Mouse (Mus musculus) hindbrain, embryonic 12.5 days (tissue): ENCODE results near the gene Hepacam2. TPM values are rescaled to one million over a fixed set of nuclear protein-coding genes. Genes with fewer than 3 reads are reported as not detected.

Source experiments
- ATAC-seq: fragments of 200-750 bp; cut with Nextera tagmentation; 2 replicates; pipeline ENCODE4 v1.8.0; 2017; ENCODE audit warnings: moderate TSS enrichment; ENCODE audit not compliant: low FRiP score
- H3K27ac ChIP-seq: fragments of 300-500 bp; sonication (generic); 2 replicates; pipeline ENCODE4 v1.5.1; 2016; ENCODE audit warnings: mild to moderate bottlenecking
- H3K27me3 ChIP-seq: fragments of 300-500 bp; sonication (generic); 2 replicates; pipeline ENCODE4 v1.6.1; 2016; ENCODE audit warnings: mild to moderate bottlenecking
- H3K36me3 ChIP-seq: fragments of 300-500 bp; sonication (generic); 2 replicates; pipeline ENCODE4 v1.6.1; 2016; ENCODE audit warnings: mild to moderate bottlenecking
- H3K4me1 ChIP-seq: fragments of 300-500 bp; sonication (generic); 2 replicates; pipeline ENCODE4 v1.6.1; 2016
- H3K4me2 ChIP-seq: fragments of 300-500 bp; sonication (generic); replicated peaks from 2 replicates; pipeline ENCODE4 v1.6.1; 2016; ENCODE audit warnings: mild to moderate bottlenecking
- H3K4me3 ChIP-seq: fragments of 300-500 bp; sonication (generic); 2 replicates; pipeline ENCODE4 v1.5.1; 2016; ENCODE audit warnings: mild to moderate bottlenecking
- H3K9ac ChIP-seq: fragments of 300-500 bp; sonication (generic); 2 replicates; pipeline ENCODE4 v1.6.1; 2016; ENCODE audit warnings: mild to moderate bottlenecking, moderate library complexity
- H3K9me3 ChIP-seq: fragments of 300-500 bp; sonication (generic); replicated peaks from 2 replicates; pipeline ENCODE4 v1.6.1; 2016; ENCODE audit warnings: mild to moderate bottlenecking
- WGBS: fragments of 180-500 bp; shearing (Covaris S2); methylation state at CpG from one replicate; pipeline ENCODE4 v1.1.7; 2016; 5-methylcytosine and 5-hydroxymethylcytosine counted together
- polyA plus RNA-seq: library from polyadenylated mRNA; unstranded; fragments of >200 nt; fragmentation: Nextera tagmentation; extraction: Ambion mirVana; gene quantifications from 2 replicates; pipeline ENCODE4 v1.2.1, GENCODE M21; 2016

Gene Hepacam2
- polyA plus RNA-seq, 1 experiment from 2014 or later: 1.7 TPM

DNA sequence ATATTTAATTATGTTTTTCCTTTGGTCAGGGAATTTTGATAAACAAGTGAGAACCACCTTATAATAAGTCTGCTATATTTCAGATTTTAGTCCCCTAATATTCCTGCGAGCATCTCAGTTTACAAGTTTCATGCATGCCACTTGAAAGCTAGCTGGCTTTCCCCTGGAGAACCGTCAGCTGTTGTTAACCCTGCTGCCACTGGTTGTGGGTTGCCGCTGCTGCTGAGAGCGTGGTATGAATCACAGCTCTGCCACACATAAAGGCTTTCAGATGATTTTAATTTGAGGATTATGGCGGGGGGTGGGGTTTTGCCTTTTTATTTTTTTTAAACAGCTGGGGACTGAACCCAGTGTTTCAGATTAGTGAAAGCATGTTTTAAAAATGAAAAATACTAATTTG lies 7.2 kb upstream of the Hepacam2 start:
- H3K36me3 ChIP-seq: no peaks in the 10 kb centered on the region
- no peaks in the 10 kb centered on the region for H3K9me3 ChIP-seq
- no peak for ATAC-seq
- no peaks in the 10 kb centered on the region for H3K4me1 ChIP-seq
- no peak overlapping the region for H3K9ac ChIP-seq
- no peak overlapping the region for H3K27ac ChIP-seq
- H3K4me2 ChIP-seq: no peak overlapping the region
- no peaks in the 10 kb centered on the region for H3K27me3 ChIP-seq
- 72% methylated on average over 5 of the region's 5 CpGs for WGBS
- H3K4me3 ChIP-seq: no peak overlapping the region

DNA sequence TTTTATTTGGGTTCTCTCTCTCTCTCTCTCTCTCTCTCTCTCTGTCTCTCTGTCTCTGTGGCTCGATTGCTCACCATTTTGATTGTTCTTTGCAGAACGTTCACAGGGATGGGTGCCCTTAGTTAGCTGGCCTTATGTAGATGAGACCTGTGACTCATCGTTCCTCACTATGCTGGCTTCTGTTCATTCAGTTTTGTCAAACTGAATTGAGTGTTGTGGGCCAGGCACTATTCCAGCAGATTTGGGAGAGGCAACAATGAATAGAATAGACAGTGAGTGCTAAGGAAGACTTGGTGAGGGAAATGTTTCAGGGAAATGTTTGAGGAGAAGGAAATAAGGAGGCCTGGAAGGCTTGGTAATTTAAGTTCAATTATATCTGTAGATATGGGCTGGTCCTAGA lies 2.2 kb upstream of the Hepacam2 start:
- H3K9me3 ChIP-seq: no peaks in the 10 kb centered on the region
- peaks cover 12% of the 10 kb centered on the region for H3K4me1 ChIP-seq
- no peaks in the 10 kb centered on the region for H3K27me3 ChIP-seq
- H3K4me2 ChIP-seq: no peak overlapping the region
- no peak overlapping the region for H3K27ac ChIP-seq
- H3K9ac ChIP-seq: no peak overlapping the region
- ATAC-seq: no peak
- no peak overlapping the region for H3K4me3 ChIP-seq
- H3K36me3 ChIP-seq: no peaks in the 10 kb centered on the region
- 87% methylated on average over 3 of the region's 3 CpGs for WGBS

DNA sequence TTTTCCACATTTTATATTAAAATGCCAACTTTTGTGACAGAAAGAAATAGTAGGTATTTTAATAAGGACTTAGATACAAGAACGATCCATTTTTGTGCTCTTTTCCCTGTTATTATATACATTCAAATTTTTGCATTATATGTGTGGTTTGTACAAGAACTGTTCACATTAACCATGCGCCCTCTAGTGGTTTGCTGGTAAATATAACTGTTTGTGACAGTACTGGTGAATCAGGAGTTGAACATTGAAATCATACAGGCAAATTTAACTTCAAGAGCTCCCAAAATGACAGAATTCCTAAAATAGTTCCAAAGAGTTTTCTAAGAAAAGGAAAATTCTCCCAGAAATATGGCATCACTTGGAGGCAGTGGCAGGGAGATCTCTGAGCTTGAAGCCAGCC lies 1.9 kb downstream of the Hepacam2 start:
- 7% methylated on average over 2 of the region's 2 CpGs for WGBS
- H3K4me3 ChIP-seq: no peak overlapping the region

DNA sequence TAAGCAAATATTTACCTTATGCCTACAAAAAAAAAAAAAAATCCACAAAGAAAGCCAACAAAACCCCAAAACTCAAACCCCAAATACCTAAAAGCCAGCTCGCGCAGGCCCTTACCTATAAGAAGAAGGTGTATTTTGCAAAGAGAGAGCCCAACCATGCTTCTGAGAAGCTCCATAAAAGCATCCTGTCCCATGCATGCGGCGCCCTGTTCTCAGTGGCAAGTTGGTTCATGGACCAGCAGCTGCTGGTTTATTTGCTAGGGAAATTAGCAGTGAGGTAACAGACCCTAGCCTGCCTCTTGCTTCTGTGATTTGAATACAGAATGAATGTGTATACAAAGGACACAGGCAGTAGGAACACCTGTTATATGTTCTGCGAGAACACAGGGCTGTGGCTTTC lies 3.8 kb downstream of the Hepacam2 start:
- Histone ChIP-seq H3K4me1 (peaks cover 7% of the 10 kb centered on the region), H3K27me3 (no peaks in the 10 kb centered on the region), H3K36me3 (no peaks in the 10 kb centered on the region), H3K9me3 (no peaks in the 10 kb centered on the region), H3K4me2 (no peak overlapping the region), H3K27ac (no peak overlapping the region), H3K9ac (no peak overlapping the region), H3K4me3 (no peak overlapping the region)
- ATAC-seq: no peak
- WGBS: 76% methylated on average over 5 of the region's 5 CpGs

More for the DNA sequence above, 1.9 kb downstream of the Hepacam2 start:
- H3K27me3 ChIP-seq: no peaks in the 10 kb centered on the region
- no peak overlapping the region for H3K27ac ChIP-seq
- peaks cover 12% of the 10 kb centered on the region for H3K4me1 ChIP-seq
- H3K9ac ChIP-seq: no peak overlapping the region
- no peaks in the 10 kb centered on the region for H3K9me3 ChIP-seq
- ATAC-seq: no peak
- no peak overlapping the region for H3K4me2 ChIP-seq
- no peaks in the 10 kb centered on the region for H3K36me3 ChIP-seq

DNA sequence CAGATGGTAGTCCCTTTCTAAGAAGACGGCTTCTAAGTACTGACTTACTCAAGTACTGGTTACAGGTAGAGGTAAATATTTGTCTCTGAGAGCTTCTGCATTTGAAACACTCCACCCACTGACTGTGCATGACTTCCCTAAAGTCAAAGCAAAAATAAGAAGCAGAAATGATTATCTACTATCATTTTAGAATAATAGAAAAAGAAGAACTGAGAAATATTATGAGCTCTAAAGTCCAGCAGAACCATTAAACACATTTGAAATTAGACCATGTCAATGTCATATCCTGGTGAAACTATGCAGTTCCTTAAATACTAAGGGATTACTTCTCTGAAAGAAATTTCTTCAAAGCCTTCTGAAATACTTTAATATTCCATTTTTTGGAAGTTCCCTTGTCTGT lies 10.7 kb downstream of the Hepacam2 start:
- no peaks in the 10 kb centered on the region for H3K27me3 ChIP-seq
- 100% methylated on average over 1 of the region's 1 CpGs for WGBS
- no peak overlapping the region for H3K27ac ChIP-seq
- no peaks in the 10 kb centered on the region for H3K4me1 ChIP-seq
- H3K4me2 ChIP-seq: no peak overlapping the region
- H3K36me3 ChIP-seq: no peaks in the 10 kb centered on the region
- H3K4me3 ChIP-seq: no peak overlapping the region
- no peak for ATAC-seq
- no peaks in the 10 kb centered on the region for H3K9me3 ChIP-seq
- no peak overlapping the region for H3K9ac ChIP-seq

DNA sequence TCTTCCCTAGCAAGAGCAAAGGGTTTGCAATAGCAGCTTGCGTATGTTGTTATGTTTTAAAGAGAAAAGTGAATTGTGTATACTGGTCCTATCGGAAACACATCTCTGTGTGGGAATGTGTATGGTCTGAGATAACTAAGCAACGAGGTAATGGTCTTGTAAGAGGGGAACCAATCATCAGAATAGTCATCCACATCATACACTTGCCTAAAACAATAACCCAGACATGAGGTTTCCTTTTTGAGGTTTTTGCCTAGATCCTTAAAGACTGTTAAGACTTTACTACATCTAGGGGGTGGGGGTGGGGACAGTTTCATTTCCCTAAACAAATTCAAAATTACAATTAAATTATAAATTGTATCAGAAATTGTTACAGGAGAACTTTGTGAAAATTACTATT lies 13.0 kb downstream of the Hepacam2 start:
- Histone ChIP-seq H3K9me3 (no peaks in the 10 kb centered on the region), H3K4me1 (no peaks in the 10 kb centered on the region), H3K9ac (no peak overlapping the region), H3K4me2 (no peak overlapping the region), H3K27me3 (no peaks in the 10 kb centered on the region), H3K4me3 (no peak overlapping the region), H3K36me3 (no peaks in the 10 kb centered on the region), H3K27ac (no peak overlapping the region)
- WGBS: 77% methylated on average over 3 of the region's 3 CpGs
- no peak for ATAC-seq

DNA sequence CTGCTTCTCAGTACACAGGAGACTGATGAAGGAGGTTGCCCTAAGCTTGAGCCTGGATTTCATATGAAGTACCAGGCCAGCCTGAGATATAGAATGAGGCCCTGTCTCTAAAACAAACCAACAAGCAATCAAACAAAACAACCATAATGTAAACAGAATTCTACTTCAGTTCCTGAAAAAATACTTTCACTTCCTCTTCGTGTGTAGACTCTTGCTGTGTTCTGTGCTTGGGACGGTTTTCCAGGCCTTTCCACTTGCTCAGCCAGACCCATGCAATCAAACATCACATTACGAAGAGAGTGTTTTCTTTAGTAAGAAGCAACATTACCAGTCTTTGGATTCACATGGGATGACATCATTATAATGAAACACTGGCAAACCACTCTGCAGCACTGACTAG lies 16.4 kb downstream of the Hepacam2 start:
- H3K4me2 ChIP-seq: no peak overlapping the region
- no peaks in the 10 kb centered on the region for H3K9me3 ChIP-seq
- H3K9ac ChIP-seq: no peak overlapping the region
- H3K36me3 ChIP-seq: no peaks in the 10 kb centered on the region
- no peaks in the 10 kb centered on the region for H3K4me1 ChIP-seq
- H3K27ac ChIP-seq: no peak overlapping the region
- 85% methylated on average over 3 of the region's 3 CpGs for WGBS
- no peaks in the 10 kb centered on the region for H3K27me3 ChIP-seq
- ATAC-seq: no peak
- no peak overlapping the region for H3K4me3 ChIP-seq

DNA sequence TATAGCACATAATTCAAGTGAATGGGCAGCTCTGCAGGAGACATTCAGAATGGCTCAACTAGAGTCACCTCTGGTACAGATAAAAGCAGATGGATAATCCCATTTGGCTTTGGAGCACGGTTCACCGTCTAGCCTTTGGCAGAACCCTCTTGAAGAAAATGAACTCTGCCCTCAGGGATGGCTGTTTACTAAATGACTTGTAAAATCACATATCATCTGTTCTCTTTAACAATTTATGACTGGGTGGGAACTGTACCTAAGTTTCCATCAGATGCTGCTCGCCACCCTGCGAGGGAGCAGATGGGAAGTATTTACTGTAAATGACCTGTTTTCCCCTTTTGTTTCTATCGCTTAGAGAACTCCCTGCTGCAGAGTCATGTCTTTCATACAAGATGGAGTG lies 18.2 kb downstream of the Hepacam2 start:
- Histone ChIP-seq H3K4me2 (no peak overlapping the region), H3K9me3 (no peaks in the 10 kb centered on the region), H3K4me3 (no peak overlapping the region), H3K27ac (no peak overlapping the region), H3K27me3 (no peaks in the 10 kb centered on the region), H3K36me3 (no peaks in the 10 kb centered on the region), H3K4me1 (no peaks in the 10 kb centered on the region), H3K9ac (no peak overlapping the region)
- WGBS: 79% methylated on average over 5 of the region's 5 CpGs
- ATAC-seq: no peak

DNA sequence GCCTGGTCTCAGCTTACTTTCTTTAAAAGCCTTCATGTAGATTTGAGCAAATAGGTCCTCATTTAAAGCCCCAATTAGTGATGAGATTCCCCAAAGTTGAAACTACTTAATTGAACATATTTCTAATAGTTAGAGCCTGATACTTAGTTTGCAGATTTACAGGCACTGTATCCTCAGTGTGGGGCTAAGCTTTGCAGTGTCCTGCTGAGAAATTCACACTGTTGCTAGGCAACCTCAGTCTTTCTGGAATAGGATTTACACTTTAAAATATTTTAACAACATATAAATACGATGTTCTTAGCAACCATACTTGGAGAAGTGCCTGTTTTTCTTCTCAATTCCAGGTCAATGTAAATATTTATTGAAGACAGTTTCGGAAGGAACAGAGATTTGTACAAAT lies 21.8 kb downstream of the Hepacam2 start:
- H3K9me3 ChIP-seq: no peaks in the 10 kb centered on the region
- no peaks in the 10 kb centered on the region for H3K36me3 ChIP-seq
- H3K4me2 ChIP-seq: no peak overlapping the region
- no peak overlapping the region for H3K9ac ChIP-seq
- no peak overlapping the region for H3K27ac ChIP-seq
- H3K4me1 ChIP-seq: no peaks in the 10 kb centered on the region
- ATAC-seq: no peak
- H3K27me3 ChIP-seq: no peaks in the 10 kb centered on the region
- no peak overlapping the region for H3K4me3 ChIP-seq
- WGBS: 69% methylated on average over 2 of the region's 2 CpGs

DNA sequence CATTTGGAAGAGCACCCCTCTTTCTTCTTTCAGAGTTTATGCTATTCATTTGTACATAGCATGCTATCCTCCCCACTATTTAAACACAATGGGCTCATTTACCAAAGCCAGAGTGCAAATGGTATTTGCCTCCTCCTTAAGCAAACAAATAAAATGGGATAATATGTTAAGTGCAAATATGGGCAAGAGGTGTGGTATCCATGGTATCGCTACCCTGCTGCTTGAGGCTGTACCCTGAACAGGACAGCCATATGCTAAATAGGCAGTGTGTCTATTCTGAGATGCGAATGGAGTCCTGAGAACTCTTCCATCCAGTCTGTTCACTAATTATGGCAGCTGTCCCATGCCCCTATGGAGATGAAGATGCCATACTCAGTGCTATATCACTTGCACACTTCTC lies 27.4 kb downstream of the Hepacam2 start:
- Histone ChIP-seq H3K36me3 (no peaks in the 10 kb centered on the region), H3K27ac (no peak overlapping the region), H3K27me3 (no peaks in the 10 kb centered on the region), H3K4me3 (no peak overlapping the region), H3K9ac (no peak overlapping the region), H3K4me2 (no peak overlapping the region), H3K4me1 (no peaks in the 10 kb centered on the region), H3K9me3 (no peaks in the 10 kb centered on the region)
- 73% methylated on average over 2 of the region's 2 CpGs for WGBS
- ATAC-seq: no peak

DNA sequence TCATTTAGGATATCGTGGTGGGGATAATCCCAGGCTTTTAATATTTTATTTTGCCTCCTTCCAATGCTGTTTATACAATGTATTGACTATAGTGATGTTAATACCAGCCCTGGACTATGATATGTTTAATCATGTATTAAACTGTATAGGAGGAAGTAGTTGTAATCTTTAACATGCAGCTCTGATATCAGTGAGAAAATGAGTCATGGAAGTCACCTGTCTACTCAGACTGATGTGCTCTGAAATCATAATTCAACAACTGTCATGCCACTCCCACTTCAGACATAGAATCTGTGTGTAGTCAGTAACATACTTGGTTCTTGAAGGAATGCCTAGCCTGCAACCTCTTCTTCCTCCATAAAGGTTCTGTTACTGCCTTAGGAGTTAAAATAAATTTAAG lies 29.5 kb downstream of the Hepacam2 start:
- H3K27me3 ChIP-seq: no peaks in the 10 kb centered on the region
- no peak overlapping the region for H3K9ac ChIP-seq
- no peaks in the 10 kb centered on the region for H3K36me3 ChIP-seq
- no peak for ATAC-seq
- H3K9me3 ChIP-seq: no peaks in the 10 kb centered on the region
- H3K4me3 ChIP-seq: no peak overlapping the region
- H3K4me1 ChIP-seq: no peaks in the 10 kb centered on the region
- no peak overlapping the region for H3K4me2 ChIP-seq
- no peak overlapping the region for H3K27ac ChIP-seq
- WGBS: 55% methylated on average over 1 of the region's 1 CpGs

DNA sequence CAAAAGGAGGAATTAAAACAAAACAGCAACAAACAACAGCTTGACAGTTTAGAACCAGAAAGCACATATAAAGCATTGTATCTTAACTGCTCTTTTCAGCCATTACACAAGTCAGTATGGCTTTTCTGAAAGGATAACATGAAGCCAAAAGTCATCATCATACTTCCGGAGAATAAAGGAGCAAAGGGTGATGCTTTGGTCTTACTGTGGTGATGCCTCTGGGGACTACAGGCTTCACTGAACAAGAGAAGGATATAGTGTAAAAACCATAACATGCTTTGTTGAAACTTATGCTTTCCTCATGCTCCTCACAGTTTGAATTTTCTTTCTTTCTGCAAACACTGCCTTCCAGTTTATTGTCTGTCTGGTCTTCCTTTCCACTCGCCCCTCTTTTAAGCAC lies 34.5 kb downstream of the Hepacam2 start:
- Histone ChIP-seq H3K27me3 (no peaks in the 10 kb centered on the region), H3K9me3 (no peaks in the 10 kb centered on the region), H3K36me3 (no peaks in the 10 kb centered on the region), H3K4me2 (no peak overlapping the region), H3K9ac (no peak overlapping the region), H3K4me1 (no peaks in the 10 kb centered on the region), H3K27ac (no peak overlapping the region), H3K4me3 (no peak overlapping the region)
- no peak for ATAC-seq
- WGBS: 83% methylated on average over 2 of the region's 2 CpGs

DNA sequence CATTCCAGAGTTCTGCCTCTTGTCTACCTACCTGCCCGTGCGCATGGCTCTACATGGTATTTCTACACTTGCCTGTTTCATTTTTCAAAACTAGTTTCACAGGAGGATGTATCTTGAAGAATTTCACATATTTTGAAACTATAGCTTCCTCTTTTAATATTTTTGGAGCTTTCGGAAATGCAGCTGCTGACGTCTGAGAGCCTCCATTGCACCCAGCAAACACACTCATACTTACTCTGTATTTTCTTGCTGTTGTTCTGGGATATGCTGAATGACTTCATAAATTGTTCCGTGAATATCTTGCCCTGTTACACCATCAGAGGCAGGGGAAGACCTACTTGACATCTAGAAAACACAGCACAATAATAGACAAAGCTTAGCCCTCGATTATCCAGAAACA lies 35.1 kb downstream of the Hepacam2 start:
- no peak overlapping the region for H3K27ac ChIP-seq
- 75% methylated on average over 6 of the region's 6 CpGs for WGBS

More for the DNA sequence above, 35.1 kb downstream of the Hepacam2 start:
- no peak overlapping the region for H3K4me2 ChIP-seq
- no peak overlapping the region for H3K9ac ChIP-seq
- H3K4me1 ChIP-seq: no peaks in the 10 kb centered on the region
- no peak overlapping the region for H3K4me3 ChIP-seq
- no peaks in the 10 kb centered on the region for H3K9me3 ChIP-seq
- no peaks in the 10 kb centered on the region for H3K27me3 ChIP-seq
- no peaks in the 10 kb centered on the region for H3K36me3 ChIP-seq
- no peak for ATAC-seq
